Mouse (Mus musculus) kidney, postnatal 0 days (tissue): ENCODE measurements around the gene Pde8a. TPM values are rescaled to one million over a fixed set of nuclear protein-coding genes. Genes with fewer than 3 reads are reported as not detected.

ENCODE experiments used
- ATAC-seq: fragments of 200-750 bp; cut with Nextera tagmentation; replicated peaks from 2 replicates; pipeline ENCODE4 v1.8.0; 2017; ENCODE audit warnings: low read depth, moderate number of reproducible peaks, moderate TSS enrichment, moderate library complexity; ENCODE audit not compliant: low FRiP score
- DNase-seq: peaks from one replicate; pipeline ENCODE4 v3.0.0-alpha.2; 2016; ENCODE audit warnings: low spot score
- H3K27ac ChIP-seq: fragments of 300-500 bp; sonication (generic); 2 replicates; pipeline ENCODE4 v1.5.1; 2014; ENCODE audit warnings: mild to moderate bottlenecking
- H3K27me3 ChIP-seq: fragments of 300-500 bp; sonication (generic); 2 replicates; pipeline ENCODE4 v1.6.1; 2014; ENCODE audit warnings: low read length, mixed read lengths; ENCODE audit not compliant: insufficient read depth
- H3K36me3 ChIP-seq: fragments of 300-500 bp; sonication (generic); 2 replicates; pipeline ENCODE4 v1.6.1; 2014; ENCODE audit warnings: low read length, mixed read lengths; ENCODE audit not compliant: insufficient read depth
- H3K4me1 ChIP-seq: fragments of 300-500 bp; sonication (generic); replicated peaks from 2 replicates; pipeline ENCODE4 v1.6.1; 2014; ENCODE audit warnings: antibody characterized with exemption, low read length, mixed read lengths; ENCODE audit not compliant: insufficient read depth
- H3K4me2 ChIP-seq: fragments of 300-500 bp; sonication (generic); 2 replicates; pipeline ENCODE4 v1.6.1; 2014; ENCODE audit warnings: mild to moderate bottlenecking, low read length, moderate library complexity, mixed read lengths
- H3K4me3 ChIP-seq: fragments of 300-500 bp; sonication (generic); replicated peaks from 2 replicates; pipeline ENCODE4 v1.5.1; 2014; ENCODE audit warnings: low read depth, low read length
- H3K9ac ChIP-seq: fragments of 300-500 bp; sonication (generic); 2 replicates; pipeline ENCODE4 v1.6.1; 2014; ENCODE audit warnings: low read depth, low read length
- H3K9me3 ChIP-seq: fragments of 300-500 bp; sonication (generic); replicated peaks from 2 replicates; pipeline ENCODE4 v1.6.1; 2016; ENCODE audit warnings: low read length, inconsistent platforms, mixed read lengths
- CTCF ChIP-seq: IDR thresholded peaks from 2 replicates; pipeline ENCODE4 v1.5.1; 2016; ENCODE audit warnings: antibody characterized with exemption, low read depth, mild to moderate bottlenecking, moderate library complexity
- WGBS: fragments of 180-500 bp; shearing (Covaris S2); extraction: QIAGEN DNeasy Blood & Tissue Kit; methylation state at CpG from one replicate; pipeline ENCODE4 v1.1.7; 2014; 5-methylcytosine and 5-hydroxymethylcytosine counted together
- polyA plus RNA-seq: library from polyadenylated mRNA; unstranded; fragments of >200 nt; fragmentation: Nextera tagmentation; extraction: Ambion mirVana; gene quantifications from 2 replicates; pipeline ENCODE4 v1.2.1, GENCODE M21; 2015

Gene Pde8a
- polyA plus RNA-seq, 1 experiment from 2014 or later: 11.0 TPM

DNA sequence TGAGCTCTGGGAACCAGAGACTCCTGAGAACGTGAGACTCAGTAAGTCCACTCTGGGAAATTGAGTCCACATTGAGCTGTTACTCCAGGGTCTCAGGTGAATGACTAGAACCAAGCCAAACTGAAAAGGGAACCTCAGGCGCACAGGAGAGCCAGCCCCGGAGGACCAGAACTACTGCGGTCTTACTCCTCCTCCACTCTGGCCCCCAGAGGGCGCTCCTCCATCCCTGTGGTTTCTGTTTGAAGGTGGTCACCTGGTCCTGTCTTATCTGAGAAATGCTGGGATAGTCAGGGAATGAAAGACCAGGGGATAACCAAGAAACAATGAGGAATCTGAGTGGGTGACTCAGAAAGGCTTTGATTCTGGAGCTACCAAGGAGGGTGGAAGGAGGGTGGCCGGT lies 4.5 kb upstream of the Pde8a start:
- ATAC-seq: no peak
- H3K4me3 ChIP-seq: no peak overlapping the region
- no peaks in the 10 kb centered on the region for H3K9me3 ChIP-seq
- WGBS: 20% methylated on average over 6 of the region's 6 CpGs
- H3K36me3 ChIP-seq: no peaks in the 10 kb centered on the region
- no peak overlapping the region for H3K27ac ChIP-seq
- peak; percentile 89 for TF ChIP-seq CTCF
- H3K9ac ChIP-seq: no peak overlapping the region
- DNase-seq: peak; percentile 72
- H3K27me3 ChIP-seq: no peaks in the 10 kb centered on the region
- H3K4me2 ChIP-seq: no peak overlapping the region
- peaks cover 5% of the 10 kb centered on the region for H3K4me1 ChIP-seq

DNA sequence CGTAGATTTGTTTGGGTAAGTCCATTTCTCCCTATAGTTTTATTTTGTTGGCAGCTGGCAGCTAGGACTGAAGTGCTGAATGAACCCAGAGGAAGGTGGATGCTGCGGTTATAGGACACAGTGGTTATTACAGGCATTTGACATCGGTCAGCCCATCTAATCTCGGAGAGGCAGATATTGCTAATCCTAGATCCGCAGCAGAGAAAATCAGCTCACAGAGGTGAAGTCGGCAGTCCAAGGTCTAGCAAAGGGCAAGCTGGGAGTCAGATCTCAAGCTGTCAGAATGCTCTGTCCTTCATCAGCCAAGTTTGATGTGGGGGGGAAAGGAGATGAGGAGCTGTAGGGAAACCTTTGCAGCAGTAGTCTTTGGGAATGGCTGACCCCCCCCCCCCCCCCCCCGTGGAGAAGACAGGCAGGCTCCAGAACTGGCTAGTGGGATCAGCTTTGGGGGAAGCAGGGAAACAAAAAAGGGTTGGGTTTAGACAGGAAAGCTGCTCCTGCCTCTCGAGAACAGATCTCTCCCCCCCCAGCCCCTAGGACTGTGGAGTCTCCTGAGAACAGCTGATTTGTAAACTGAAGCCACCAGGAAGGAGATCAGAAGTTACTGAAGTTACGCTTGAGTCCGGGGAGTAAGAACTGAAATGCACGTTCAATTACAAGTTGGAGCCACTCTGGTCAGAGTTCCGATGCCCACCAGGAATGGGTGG lies 3.3 kb upstream of the Pde8a start:
- no peak overlapping the region for H3K4me3 ChIP-seq
- no peak overlapping the region for H3K27ac ChIP-seq
- no peaks in the 10 kb centered on the region for H3K9me3 ChIP-seq
- no peak for TF ChIP-seq CTCF
- H3K27me3 ChIP-seq: no peaks in the 10 kb centered on the region
- ATAC-seq (no peak), DNase-seq (no peak)
- 57% methylated on average over 11 of the region's 12 CpGs for WGBS
- no peak overlapping the region for H3K9ac ChIP-seq
- H3K4me1 ChIP-seq: peaks cover 5% of the 10 kb centered on the region
- H3K36me3 ChIP-seq: no peaks in the 10 kb centered on the region
- H3K4me2 ChIP-seq: no peak overlapping the region

DNA sequence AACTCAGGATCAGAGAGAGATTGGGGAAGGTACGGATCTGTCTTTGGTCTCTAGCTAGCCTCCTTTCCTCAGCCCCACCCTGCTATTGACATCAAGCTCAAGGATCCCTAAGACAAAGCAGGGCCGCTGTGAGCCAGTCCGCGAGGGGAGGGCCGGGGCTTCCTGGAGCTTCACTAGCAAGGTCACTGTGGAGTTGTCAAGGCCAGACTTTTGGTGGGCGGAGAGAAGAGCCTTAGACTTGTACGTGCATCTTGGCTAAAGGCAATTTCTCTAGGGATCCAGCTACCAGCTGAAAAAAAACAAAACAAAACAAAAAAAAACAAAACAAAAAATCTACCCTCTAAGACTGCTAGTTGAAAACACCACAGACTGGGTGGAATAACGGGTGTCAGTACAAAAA lies 1.6 kb upstream of the Pde8a start:
- Histone ChIP-seq H3K4me1 (peaks cover 5% of the 10 kb centered on the region), H3K9me3 (no peaks in the 10 kb centered on the region), H3K36me3 (no peaks in the 10 kb centered on the region), H3K27ac (peak overlapping the region; percentile 90), H3K27me3 (no peaks in the 10 kb centered on the region), H3K4me3 (peak overlapping the region; percentile 69; the same call in 1 of the 2 replicates), H3K4me2 (peak overlapping the region; percentile 61), H3K9ac (peak overlapping the region; percentile 75; the same call in 1 of the 2 replicates)
- peak; percentile 60 for DNase-seq
- WGBS: 12% methylated on average over 8 of the region's 8 CpGs
- TF ChIP-seq CTCF: no peak
- no peak for ATAC-seq

DNA sequence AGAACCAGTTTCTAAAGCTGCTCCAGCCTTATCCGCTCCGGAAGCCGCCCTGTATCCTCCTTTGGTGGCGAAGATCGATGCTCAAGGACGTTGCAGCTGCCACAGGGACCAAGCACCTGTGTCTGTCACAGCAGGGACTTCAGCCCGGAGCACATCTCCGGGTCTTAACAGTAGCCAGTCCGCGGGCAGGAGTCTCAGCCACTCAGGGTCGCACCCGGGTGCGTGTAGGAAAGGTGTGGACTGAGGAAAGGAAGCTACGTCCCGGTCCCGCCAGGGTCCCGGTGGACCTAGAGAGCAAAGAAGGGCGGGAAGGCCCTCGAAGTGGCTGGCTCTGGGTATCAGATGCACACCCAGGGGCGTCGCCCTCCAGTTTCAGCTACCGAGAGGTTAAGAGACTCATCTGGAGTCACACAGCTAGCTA lies 1.1 kb upstream of the Pde8a start:
- H3K4me1 ChIP-seq: peaks cover 5% of the 10 kb centered on the region
- WGBS: under 1% methylated on average over 22 of the region's 22 CpGs
- peak overlapping the region; percentile 75 for H3K9ac ChIP-seq
- no peak for TF ChIP-seq CTCF
- no peaks in the 10 kb centered on the region for H3K27me3 ChIP-seq
- peak overlapping the region; percentile 69 for H3K4me3 ChIP-seq
- ATAC-seq (peak; percentile 52; the same call in 1 of the 2 replicates), DNase-seq (peak; percentile 79)
- no peaks in the 10 kb centered on the region for H3K36me3 ChIP-seq
- H3K27ac ChIP-seq: peak overlapping the region; percentile 90
- no peaks in the 10 kb centered on the region for H3K9me3 ChIP-seq
- peak overlapping the region; percentile 61 for H3K4me2 ChIP-seq

DNA sequence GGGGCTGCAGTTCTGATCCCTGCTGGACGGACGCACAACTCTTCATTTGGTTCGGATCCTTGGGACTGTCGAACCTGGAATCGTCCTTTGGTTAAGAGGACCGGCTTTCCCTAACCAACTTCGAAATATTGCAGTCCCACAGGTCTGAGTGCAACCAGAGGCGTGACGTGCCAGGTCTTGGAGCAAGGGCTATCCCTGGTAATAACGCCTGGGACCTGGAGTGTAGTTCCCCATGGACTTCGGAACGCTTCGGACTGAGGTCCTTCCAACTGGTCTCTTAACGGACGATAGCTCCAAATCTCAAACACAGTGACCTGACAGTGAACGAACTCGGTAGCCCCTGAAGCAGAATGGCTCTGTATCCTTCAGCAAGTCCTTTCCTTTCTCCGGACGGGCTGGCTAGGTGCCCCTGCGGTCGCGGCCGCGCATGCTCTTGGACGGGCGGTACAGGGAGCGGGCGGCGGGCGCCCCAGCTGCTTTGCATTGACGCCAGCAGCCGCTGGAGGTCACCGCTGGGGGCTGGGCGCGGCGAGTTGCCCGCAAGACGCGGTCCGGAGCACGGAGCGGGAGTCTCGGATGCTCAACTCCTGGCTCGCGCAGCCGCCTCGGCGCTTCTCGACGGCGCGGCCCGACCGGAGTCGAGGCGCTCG lies 574 bp upstream of the Pde8a start:
- peak overlapping the region; percentile 75 for H3K9ac ChIP-seq

DNA sequence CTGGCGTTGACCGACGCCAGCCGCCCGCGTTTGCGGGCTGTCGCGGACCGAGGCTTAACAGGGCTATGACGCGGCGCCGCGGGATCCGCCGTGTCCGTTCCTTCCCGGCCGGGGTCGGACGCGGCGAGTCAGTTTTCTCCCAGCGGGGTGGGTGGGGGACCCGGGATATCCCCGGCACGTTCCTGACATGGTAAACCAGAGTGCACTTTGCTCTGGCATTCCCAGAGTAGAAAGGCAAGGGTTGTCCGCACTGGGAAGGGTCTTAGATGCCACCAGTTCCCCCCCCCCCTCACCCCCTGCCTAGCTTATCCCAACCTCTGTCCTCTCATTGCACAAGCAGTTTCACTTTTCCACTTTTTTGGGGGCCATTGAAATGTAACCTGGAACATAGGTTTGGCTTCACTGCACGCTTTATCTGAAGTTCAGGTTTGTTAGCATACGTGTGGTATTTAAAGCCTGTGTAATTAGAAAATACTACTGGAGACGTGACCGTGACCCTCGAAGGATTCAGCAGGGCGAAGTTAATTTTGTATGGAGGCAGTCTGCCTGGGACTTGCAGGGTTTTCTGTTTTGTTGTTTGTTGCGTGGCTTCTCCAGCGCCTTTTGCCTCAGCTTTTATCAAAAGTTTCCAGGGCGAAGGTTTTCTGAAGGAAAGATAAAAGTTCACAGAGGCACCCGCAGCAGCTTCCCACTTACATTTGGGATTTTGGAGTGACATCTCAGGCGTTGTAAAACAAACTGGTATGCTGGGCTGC lies 934 bp downstream of the Pde8a start:
- H3K4me1 ChIP-seq: peaks cover 8% of the 10 kb centered on the region
- no peak for TF ChIP-seq CTCF
- no peak for ATAC-seq
- peak overlapping the region; percentile 69 for H3K4me3 ChIP-seq
- peak overlapping the region; percentile 90 for H3K27ac ChIP-seq
- 6% methylated on average over 40 of the region's 40 CpGs for WGBS
- H3K9me3 ChIP-seq: no peaks in the 10 kb centered on the region
- peak overlapping the region; percentile 75 for H3K9ac ChIP-seq
- H3K27me3 ChIP-seq: no peaks in the 10 kb centered on the region
- no peaks in the 10 kb centered on the region for H3K36me3 ChIP-seq
- peak; percentile 24 for DNase-seq
- H3K4me2 ChIP-seq: peak overlapping the region; percentile 61

More for the DNA sequence above, 574 bp upstream of the Pde8a start:
- Histone ChIP-seq H3K9me3 (no peaks in the 10 kb centered on the region), H3K4me3 (peak overlapping the region; percentile 69), H3K27ac (peak overlapping the region; percentile 90), H3K4me1 (peaks cover 5% of the 10 kb centered on the region), H3K27me3 (no peaks in the 10 kb centered on the region), H3K36me3 (no peaks in the 10 kb centered on the region), H3K4me2 (peak overlapping the region; percentile 61)
- ATAC-seq (peak; percentile 88), DNase-seq (peak; percentile 91)
- TF ChIP-seq CTCF: peak; percentile 42; the same call in 1 of the 2 replicates
- under 1% methylated on average over 57 of the region's 57 CpGs for WGBS
